Mouse (Mus musculus): ENCODE measurements at regions not wholly inside any gene's neighbourhood (a gene's known extent, or its start where the extent isn't known, plus 50 kb on each side); places are given as distances from the start of the nearest gene placed in this dataset.

DNA sequence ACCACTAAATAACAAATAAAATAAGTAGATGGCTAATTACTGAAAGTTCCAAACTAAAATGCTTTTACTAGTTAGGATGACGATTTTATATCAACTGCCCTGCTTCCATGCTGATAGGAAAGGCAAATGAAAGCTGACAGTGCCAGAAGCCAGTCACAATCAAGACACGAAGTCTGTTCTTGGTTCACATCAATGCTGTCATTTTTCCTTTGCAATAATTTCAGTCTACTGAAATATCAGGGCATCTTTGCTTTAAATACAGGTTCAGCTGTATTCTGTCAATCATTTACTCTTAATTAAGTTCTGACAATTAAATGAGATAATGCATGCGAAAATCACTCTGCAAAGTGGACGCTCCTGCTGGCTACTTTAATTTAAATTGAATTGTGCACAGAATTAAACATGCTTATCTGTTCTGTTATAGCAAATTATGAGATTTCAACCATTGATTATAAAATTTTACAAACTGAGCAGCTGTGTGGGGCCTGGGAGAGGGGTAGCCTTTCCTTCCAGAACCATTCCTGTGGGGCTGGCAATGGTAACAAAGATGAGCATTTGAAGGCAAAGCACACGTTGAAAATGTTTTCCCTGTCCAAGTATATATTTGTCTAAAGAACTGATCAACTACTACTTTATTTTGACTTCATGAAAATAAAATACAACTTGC lies 160.1 kb upstream of the Cttnbp2 start:
- no peak for DNase-seq (ENCODE audit: low spot score)

DNA sequence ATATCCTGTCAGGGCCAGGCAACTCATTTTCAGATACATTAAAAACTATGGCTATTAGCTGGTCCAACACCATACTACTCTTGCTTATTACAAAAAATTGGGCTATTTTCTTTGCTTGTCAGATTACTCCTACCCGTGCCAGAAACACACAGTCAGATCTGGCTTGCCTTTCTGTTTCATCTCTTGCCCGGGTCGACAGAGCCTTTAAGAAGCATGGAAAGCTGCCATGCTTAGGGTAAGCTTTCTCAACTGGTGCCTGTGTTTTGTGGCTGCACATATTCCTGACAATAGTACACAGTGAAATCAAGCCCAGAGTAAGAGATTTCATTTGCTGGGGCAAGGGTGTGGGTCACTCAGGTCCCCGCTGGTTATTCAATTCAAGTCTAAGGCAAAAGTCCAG lies 162.5 kb upstream of the Cttnbp2 start:
- DNase-seq (ENCODE audit: low spot score): no peak

DNA sequence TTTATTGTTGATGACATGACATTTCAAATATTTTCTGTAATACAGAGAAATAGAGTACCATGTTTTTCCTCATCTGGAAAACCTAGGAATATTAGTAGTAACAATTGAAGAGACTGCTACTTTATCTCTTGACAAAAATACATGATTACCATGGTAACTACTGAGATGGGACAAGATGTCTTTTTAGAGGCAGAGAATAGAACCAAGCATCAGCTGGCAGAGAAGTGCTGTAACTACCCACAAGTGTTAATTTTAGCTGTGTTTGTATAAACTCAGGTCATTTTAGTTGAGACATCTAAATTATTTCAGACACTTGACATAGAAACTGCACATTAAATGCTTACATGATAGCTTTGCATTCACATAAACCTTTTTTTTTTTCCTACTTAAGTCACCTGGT lies 166.1 kb upstream of the Cttnbp2 start:
- DNase-seq (ENCODE audit: low spot score): no peak

DNA sequence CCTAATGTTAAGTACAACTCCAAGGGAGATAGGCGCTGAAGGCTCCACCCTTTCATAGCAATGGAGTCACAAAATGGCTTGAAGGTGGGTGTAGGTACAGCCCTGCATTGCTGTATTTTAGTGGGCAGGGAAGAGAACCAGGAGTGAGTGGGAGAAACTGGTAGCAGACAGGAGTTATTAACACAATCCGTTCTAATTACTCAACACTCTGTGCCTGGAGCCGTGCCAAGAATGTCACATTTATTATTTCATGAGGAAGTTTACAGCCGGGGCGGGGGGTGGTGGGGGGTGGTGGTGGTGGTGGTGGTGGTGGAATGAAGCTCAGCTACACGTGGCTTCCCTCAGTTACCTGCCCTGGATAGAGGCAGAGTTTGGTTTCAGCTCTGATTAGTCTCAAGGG lies 166.3 kb upstream of the Lsm8 start:
- DNase-seq (ENCODE audit: low spot score): peak; percentile 39

DNA sequence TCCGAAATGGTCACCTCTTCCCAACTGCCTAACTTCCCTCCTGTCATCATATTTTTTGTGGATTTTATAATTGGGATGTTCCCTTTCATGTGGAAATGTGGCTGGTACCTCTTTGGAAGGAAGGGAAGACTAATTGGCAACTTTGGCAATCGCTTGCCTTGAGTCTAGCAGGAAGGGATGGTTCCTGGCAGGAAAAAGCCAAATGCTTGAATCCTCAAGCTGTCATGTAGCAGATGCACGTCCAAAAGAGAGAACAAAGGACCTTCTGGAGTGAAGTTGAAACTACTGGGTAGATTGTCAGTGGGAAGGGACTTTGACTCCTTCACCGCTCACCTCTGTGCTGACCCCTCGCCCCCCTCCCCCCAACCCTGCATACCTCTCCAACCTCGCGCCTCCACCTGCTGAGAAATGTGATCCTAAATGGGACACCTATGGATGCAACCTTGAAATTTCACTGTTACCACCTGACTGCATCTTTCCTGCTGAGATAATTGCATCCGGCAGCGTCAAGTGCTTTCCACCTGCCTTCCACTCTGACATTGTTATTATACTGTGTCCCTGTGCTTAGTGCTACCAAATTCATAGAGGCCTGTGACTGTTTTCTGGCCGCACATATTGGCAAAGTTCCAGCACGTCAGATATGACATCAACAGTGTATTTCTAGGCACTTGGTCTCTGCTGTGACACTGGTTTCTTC lies 159.6 kb upstream of the Lsm8 start:
- DNase-seq (ENCODE audit: low spot score): no peak

DNA sequence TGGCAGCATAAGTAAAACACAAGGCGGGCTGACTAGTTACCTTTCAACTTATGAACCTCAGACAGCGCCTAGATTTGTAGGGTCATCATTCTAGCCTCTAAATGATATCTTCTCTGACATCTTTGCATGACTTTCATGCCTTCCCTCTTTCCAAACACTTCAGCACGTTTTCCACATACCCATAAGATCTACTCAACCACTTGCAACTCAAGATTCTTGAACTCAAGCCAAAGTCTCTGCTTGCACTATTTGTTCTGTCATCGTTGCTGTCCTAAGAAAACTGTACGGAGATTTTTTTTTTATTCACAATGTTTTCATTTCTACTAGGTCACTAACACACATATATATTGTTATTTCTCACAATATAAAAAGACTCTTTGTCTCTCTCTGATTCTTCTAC lies 150.8 kb upstream of the Lsm8 start:
- no peak for DNase-seq (ENCODE audit: low spot score)

DNA sequence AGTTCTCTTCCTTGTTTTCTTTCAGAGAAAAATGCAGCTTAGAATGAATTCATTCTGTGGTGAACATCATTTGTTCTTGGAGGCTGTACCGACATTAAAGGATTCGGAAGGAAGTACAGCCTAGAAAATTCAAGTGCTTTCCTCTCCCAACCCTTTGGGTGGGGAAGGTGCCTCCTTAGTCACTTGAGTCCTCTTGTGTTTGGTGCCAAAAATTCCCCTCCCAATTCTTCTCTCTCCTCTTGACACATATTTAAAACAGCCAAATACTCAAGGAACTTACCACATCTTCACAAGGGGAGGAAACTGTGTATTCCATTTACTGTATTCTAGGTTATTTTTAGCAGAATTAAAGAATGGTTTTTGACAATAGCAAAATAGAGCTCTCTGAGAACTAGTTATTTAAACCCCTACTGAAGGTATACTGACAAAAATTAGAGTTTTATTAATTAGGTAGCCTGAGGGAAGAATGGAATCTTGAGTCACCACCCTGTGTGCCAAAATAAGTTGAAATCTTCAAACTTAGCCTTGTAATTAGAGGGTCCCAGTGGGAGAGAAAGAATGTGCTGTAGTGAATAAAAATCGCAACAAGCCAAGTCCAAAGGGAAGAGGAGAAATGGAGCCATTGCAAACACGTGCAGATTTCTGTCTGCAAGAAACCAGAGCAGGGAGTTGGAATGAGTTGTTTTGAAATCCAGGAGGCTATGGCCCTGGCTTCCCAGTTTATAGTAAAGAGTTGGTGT lies 149.2 kb upstream of the Lsm8 start:
- DNase-seq (ENCODE audit: low spot score): no peak

DNA sequence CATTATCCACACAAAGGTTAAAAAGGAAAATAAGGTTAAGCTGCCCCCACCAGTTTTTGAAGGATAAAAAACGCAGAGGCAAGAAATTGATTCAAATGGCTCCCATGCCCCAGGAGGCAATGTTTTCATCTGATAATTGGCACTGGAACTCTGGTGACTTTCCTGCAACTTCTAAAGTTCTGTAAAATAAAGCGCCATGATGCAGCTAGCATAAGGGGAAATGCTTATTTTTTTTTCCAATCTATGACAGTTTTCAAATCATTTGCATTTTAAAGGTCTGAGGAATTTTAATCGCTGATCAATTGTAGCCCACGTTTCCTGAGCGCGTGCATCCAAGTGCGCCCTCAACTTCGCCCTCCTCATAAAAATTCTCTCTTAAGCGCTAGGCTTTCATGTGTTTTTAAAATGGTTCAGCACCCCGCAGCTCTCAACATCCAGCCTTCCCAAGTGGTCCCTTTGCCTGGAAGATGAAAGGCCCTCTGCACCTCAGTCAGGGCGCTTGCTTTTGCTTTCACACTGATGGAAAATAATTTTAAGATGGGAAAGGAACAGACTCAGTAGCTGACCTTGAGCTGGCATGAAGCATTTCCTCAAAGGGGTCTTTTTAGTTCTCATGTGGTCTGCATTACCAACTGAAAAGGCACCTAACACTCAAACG lies 148.5 kb upstream of the Lsm8 start:
- DNase-seq (ENCODE audit: low spot score): no peak

DNA sequence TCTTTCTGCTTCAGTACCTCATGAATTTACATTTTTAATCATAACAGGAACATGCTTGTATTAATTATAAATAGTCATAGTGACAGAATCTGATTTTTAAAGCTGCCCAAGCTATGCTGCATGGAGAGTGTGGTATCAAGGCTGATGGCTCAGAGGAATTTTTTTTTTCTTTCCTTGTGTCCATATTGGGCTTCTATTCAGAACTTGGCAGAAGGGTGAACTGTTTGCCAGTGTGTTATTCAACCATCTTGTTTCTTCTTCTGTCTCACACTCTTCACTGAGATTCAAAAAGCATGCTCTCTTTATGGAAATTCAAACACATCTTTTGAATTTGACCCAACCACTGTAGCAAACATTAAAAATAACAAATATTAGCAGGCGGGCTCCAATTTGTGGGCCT lies 137.6 kb upstream of the Lsm8 start:
- DNase-seq (ENCODE audit: low spot score): no peak

DNA sequence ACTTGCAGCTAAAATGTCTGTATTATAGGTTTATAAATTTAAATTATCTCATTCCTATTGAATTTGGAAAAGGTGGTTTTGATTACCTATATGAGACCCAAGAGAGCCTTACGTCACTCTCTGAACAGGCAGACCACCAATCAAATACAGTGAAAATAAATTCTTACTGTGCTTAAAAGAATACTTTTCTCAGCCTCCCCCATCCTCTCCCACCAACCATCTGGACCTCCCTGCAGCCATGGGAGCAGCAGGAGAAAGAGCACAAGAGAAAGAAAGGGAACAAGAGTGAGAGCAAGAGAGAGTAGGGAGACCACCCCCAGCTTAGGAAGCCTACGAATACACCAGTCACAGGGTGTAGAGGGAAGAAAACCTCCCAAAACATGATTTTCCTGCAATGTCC lies 99.5 kb upstream of the Lsm8 start:
- no peak for DNase-seq (ENCODE audit: low spot score)

DNA sequence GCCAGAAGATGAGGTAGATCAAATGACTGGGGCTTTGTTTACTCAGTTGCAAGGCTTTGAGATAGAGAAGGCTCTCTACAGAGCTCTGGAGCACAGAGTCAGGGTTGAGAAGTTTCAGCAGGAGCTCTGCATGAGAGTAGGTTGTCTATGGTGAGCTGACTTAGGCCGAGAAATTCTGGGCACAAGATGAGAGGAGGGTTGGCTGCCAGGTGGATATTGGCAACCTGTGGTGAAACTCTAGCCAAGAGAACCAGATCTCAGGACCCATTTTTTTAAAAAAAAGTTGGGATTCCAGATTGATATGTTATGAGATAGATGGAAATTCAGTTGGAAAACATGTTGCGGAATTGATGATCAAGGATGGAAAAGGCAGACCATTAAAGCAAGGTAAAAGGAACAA lies 83.8 kb upstream of the Lsm8 start:
- no peak for DNase-seq (ENCODE audit: low spot score)

DNA sequence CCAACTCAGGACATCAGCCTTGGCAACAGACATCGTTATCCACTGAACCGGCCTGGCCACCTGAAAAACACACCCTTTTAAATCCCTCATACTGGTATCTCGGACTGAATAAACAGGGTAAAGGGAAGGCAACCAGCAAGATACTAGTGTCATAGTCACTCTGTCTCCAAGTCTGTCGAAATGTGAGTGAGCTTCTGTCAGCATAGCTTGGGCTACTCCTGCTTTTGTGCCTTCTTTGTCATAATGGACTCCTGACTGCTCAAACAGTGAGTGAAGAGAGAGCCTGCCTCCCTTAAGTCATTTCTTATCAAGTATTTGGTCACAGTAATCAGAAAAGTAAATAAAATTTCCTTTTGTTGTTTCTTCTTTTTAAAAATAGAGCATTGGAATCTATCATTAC lies 53.0 kb upstream of the Lsm8 start:
- no peak for DNase-seq (ENCODE audit: low spot score)

DNA sequence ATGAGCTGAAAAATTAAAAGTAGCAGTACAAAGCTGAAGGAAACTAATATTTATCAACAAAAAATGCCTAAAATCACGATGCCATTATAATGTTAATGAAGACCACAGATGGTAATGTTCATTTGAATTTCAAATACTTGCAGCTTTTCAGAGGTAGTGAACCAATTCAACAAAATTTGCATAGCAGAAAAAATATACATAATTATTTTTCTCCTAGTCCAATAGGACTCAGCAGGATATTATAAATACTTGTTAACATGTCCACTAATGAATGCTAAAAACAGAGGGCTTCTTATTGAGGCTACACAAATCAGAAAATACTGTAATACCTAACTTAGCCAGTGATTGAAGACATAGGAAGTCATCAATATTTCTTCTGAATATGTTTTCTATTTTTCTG lies 52.5 kb upstream of the Lsm8 start:
- no peak for DNase-seq (ENCODE audit: low spot score)

DNA sequence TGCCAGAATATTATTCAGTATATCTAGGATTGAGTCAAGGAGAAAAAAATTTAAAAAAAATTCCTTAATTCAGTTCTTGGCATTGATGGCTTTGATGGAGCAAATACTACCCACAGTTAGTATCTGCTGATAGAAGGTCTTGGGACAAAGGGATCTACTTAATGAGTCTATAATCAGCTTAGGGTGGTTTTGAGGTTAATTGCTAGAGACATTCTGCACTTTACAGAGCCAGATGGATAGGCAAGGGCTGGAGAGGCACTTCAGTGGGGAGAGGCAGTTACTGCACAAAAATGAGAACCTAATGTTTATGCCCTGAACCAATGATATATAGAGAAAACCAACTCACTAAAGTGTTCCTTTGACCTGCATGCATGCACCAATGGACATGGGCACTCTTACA lies 51.8 kb upstream of the Lsm8 start:
- DNase-seq (ENCODE audit: low spot score): no peak

Measured in testis, postnatal 10 days (tissue).